Mouse (Mus musculus): ENCODE measurements around the gene Hs6st3. TPM values are rescaled to one million over a fixed set of nuclear protein-coding genes. Genes with fewer than 3 reads are reported as not detected.

Hs6st3 gene
- polyA plus RNA-seq (2012; rRNA removed) = 0.02 and 0.05 TPM in 2 replicates

DNA sequence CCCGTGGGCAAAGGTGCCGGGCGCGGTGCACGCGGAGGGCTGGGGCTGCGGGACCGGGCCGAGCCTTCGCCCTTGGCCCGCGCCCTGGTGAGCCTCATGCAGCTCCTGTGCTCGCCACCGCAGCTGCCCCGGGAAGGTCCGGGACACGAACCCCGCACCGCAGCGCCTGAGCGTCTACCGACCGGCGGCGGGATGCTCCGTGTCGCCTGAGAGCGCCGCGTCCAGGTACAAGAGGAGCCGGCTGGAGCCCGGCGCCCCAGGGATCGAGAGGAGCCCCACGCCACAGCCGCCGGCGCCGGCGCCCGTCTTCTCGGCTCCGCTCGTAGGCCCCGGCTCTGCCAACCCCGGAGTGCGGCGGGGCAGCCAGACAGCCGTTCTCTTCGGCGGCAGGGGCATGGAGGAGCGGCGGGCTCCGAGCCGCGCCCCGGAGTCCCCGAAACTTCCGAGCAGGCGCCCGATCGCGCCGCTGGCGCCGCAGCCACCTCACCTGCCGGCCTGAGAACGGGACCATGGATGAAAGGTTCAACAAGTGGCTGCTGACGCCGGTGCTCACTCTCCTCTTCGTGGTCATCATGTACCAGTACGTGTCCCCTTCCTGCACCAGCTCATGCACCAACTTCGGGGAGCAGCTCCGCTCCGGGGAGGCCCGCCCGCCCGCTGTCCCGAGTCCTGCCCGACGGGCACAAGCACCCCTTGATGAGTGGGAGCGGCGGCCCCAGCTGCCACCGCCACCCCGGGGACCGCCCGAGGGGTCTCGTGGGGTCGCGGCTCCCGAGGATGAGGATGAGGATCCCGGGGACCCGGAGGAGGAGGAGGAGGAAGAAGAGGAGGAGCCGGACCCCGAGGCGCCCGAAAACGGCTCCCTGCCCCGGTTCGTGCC is at the start of gene Hs6st3:
Gene Hs6st3 (plus strand): TSS at position 436 of the 880 bp plus-strand sequence.

DNA sequence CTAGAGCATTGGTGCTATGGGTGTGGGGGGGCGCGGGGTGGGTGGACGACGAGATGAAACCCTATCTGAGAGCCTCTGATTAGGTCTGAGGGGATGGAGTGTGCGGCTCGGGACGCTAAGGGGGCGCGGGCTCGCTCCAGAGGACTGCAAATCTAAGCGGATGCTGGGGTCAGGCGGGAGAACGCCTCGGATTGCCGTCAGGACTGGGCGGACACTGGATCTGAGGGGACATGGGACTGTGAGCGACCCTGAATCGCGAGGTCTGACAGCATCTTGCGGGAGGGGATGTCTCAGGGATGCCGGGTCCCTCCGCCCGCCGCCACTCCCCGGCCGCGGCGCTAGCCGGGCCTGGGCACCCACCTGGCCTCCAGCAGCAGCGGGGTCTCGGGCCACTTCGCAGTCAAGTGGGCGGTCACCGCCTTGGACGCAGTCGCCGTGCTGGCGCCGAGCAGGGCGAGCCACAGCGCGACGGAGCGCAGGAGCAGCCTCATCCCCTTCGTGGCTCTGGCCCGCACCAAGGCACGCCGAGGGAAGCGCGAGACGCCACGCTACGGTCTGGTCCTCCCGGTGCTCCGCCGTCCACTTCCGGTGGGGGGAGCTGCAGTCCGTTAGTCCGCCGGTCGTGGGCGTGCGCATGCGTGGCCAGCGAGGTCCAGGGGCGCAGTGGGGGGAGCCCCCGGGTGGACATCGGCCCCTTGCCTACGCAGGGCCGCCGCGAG is 39.1 kb upstream of the Hs6st3 start, which contains the start of gene Uggt2:
Gene Uggt2 (minus strand): TSS at position 580 of the 719 bp plus-strand sequence.

Other genes starting within 250 kb of the Hs6st3 start
- 0.91 and 1.3 TPM in 2 replicates for gene Dzip1, start 212.9 kb upstream of the Hs6st3 start, polyA plus RNA-seq (2012; rRNA removed)
- 27.8 and 32.2 TPM in 2 replicates for gene Dnajc3, start 200.4 kb upstream of the Hs6st3 start, polyA plus RNA-seq (2012; rRNA removed)
- gene Uggt2, start 38.9 kb upstream of the Hs6st3 start, polyA plus RNA-seq (2012; rRNA removed) = 2.2 and 2.5 TPM in 2 replicates